Mouse (Mus musculus) MEL-GATA-1-ER (cell line): ENCODE results near the gene Olfr394.
"Not testable (repeated sequence)": the region's sequence is repeated elsewhere in the genome, so short reads cannot be mapped to it uniquely, and the experiment has no call there.

ENCODE experiments used
- DNase-seq: peaks from one replicate; pipeline ENCODE4 v3.0.0-alpha.2; 2012; ENCODE audit warnings: low read depth; ENCODE audit errors: extremely low read depth

The Olfr394 gene

DNA sequence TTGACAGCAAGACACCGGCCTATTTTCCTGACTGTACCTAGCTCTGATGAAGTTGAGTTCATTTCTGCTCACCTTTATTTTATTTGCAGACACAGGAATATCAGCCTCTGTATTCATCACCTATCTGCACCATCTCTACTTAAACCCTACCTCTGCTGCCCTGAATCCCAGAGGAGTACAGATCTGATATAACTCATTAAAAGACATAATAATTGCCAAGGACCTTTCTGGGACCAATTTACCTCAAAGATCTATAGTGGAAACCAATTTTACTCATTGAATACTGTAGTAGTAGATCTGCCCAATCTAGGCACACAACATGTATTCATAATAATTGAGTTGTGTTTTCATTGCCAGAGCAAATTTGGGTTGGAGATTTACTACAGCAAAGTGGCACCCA is at the start of gene Olfr394:
Olfr394 (minus strand) TSS at position 101 of the 400 bp plus-strand sequence.
- DNase-seq, result no peak

DNA sequence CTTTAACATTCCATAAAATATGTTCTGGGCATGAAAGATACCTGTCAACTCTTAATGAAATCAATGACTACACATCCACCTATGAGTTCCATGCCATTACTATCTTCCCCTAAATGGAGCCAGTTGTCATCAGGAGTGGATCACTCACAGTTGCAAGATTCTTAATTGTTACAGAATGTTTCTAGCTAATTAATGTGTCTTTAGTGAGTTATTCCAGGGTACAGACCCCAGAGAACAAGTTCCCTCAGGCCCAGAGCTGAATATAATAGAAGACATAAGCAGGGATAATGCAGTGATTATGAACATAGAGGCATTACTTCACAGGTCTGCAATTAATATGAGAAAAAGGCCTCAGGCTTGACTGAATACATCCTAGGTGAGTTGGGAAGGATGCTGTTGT is 45.8 kb upstream of the Olfr394 start, which contains the start of gene Olfr23:
Olfr23 (plus strand) TSS at position 301 of the 400 bp plus-strand sequence.
- DNase-seq, result no peak

DNA sequence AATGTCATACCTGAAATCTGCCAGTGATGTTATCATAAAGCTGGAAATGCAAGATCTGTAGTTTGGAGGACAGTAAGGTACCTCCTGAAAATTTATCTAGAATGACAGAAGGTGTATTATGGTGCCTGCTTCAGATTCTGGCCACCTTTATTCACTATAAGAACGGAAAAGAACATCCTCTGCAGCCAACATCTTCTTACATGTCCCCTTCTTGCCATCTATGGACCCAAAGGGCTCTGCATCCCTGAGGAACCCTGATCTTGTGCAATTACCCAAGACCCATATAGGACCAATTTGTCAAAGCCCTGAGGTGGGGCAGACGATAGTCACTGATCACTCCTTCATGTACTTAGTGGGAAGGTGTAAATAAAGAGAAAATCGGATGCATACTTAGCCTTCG is 18.6 kb upstream of the Olfr394 start, which contains the start of gene Olfr395:
Olfr395 (minus strand) TSS at position 101 of the 400 bp plus-strand sequence.
- DNase-seq, result not testable (repeated sequence)

DNA sequence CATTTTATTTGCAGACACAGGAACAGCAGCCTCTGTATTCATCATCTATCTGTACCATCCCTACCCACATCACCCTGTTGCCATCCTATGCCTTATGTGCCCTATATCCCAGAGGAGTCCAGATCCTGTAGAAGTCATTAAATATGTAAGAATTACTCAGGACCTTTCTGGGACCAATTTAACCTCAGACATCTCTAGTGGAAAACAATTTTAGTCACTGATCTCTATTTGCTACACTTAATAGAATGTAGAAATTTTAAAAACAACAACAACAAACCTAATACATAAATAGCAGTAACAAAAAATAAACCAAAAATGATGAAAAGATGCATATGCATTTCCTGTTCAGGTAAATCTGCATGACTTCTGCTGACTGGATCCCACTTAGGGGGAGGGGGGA is 39.2 kb downstream of the Olfr394 start, which contains the start of gene Olfr393:
Olfr393 (minus strand) TSS at position 101 of the 400 bp plus-strand sequence.
- DNase-seq, result no peak
